Mouse (Mus musculus) heart, embryonic 12.5 days (tissue): ENCODE data around the gene Afap1. TPM values are rescaled to one million over a fixed set of nuclear protein-coding genes. Genes with fewer than 3 reads are reported as not detected.

Source experiments
- ATAC-seq: fragments of 200-750 bp; cut with Nextera tagmentation; 2 replicates; pipeline ENCODE4 v1.8.0; 2017; ENCODE audit warnings: moderate TSS enrichment, moderate library complexity; ENCODE audit not compliant: insufficient number of reproducible peaks, low FRiP score
- H3K27ac ChIP-seq: fragments of 300-500 bp; sonication (generic); 2 replicates; pipeline ENCODE4 v1.5.1; 2016; ENCODE audit warnings: mild to moderate bottlenecking, moderate library complexity; ENCODE audit not compliant: poor library complexity, severe bottlenecking
- H3K27me3 ChIP-seq: fragments of 300-500 bp; sonication (generic); replicated peaks from 2 replicates; pipeline ENCODE4 v1.6.1; 2016; ENCODE audit warnings: mild to moderate bottlenecking, moderate library complexity
- H3K36me3 ChIP-seq: fragments of 300-500 bp; sonication (generic); 2 replicates; pipeline ENCODE4 v1.6.1; 2016; ENCODE audit warnings: mild to moderate bottlenecking, moderate library complexity
- H3K4me1 ChIP-seq: fragments of 300-500 bp; sonication (generic); replicated peaks from 2 replicates; pipeline ENCODE4 v1.6.1; 2016; ENCODE audit warnings: mild to moderate bottlenecking
- H3K4me2 ChIP-seq: fragments of 300-500 bp; sonication (generic); 2 replicates; pipeline ENCODE4 v1.6.1; 2016; ENCODE audit warnings: mild to moderate bottlenecking, moderate library complexity
- H3K4me3 ChIP-seq: fragments of 300-500 bp; sonication (generic); 2 replicates; pipeline ENCODE4 v1.5.1; 2016; ENCODE audit warnings: mild to moderate bottlenecking
- H3K9ac ChIP-seq: fragments of 300-500 bp; sonication (generic); 2 replicates; pipeline ENCODE4 v1.6.1; 2016; ENCODE audit warnings: mild to moderate bottlenecking, moderate library complexity
- H3K9me3 ChIP-seq: fragments of 300-500 bp; sonication (generic); replicated peaks from 2 replicates; pipeline ENCODE4 v1.6.1; 2016; ENCODE audit warnings: mild to moderate bottlenecking, moderate library complexity
- whole genome bisulfite sequencing: fragments of 180-500 bp; shearing (Covaris S2); methylation state at CpG from one replicate; pipeline ENCODE4 v1.1.7; 2016; 5-methylcytosine and 5-hydroxymethylcytosine counted together
- polyA plus RNA-seq: library from polyadenylated mRNA; unstranded; fragments of >200 nt; fragmentation: Nextera tagmentation; extraction: Ambion mirVana; gene quantifications from 2 replicates; pipeline ENCODE4 v1.2.1, GENCODE M21; 2016

Gene Afap1
- polyA plus RNA-seq, 1 experiment from 2014 or later, result 30.5 TPM

GRCm38 (mm10) chr5:36040398-36041235 lies 147.5 kb downstream of the Afap1 start:
- peak overlapping the region; percentile 72 for H3K27ac ChIP-seq
- H3K9ac ChIP-seq, result 0 out of 2 replicates have a peak overlapping the region, but pooled peaks have one; percentile 24
- ATAC-seq, result peak; percentile 73
- H3K27me3 ChIP-seq, result no peaks in the 10 kb centered on the region
- H3K4me3 ChIP-seq, result no peak overlapping the region
- no peaks in the 10 kb centered on the region for H3K9me3 ChIP-seq
- peaks cover 10% of the 10 kb centered on the region for H3K36me3 ChIP-seq
- 55% methylated on average over 13 of the region's 13 CpGs for WGBS
- no peak overlapping the region for H3K4me2 ChIP-seq
- peaks cover 39% of the 10 kb centered on the region for H3K4me1 ChIP-seq

- H3K27ac ChIP-seq, result peak overlapping the region; percentile 72
- no peak for ATAC-seq
- H3K9me3 ChIP-seq, result no peaks in the 10 kb centered on the region
- H3K27me3 ChIP-seq, result no peaks in the 10 kb centered on the region
- H3K4me3 ChIP-seq, result no peak overlapping the region
- no peak overlapping the region for H3K4me2 ChIP-seq
- H3K4me1 ChIP-seq, result peaks cover 39% of the 10 kb centered on the region
- H3K36me3 ChIP-seq, result peaks cover 10% of the 10 kb centered on the region
- peak overlapping the region; percentile 24; the same call in 1 of the 2 replicates for H3K9ac ChIP-seq
Observed at GRCm38 (mm10) chr5:36041236-36041562, 148.1 kb downstream of the Afap1 start.

GRCm38 (mm10) chr5:36041756-36042155 lies 148.6 kb downstream of the Afap1 start:
- no peak overlapping the region for H3K4me3 ChIP-seq
- peak overlapping the region; percentile 72 for H3K27ac ChIP-seq
- 83% methylated on average over 6 of the region's 6 CpGs for WGBS
- H3K9me3 ChIP-seq, result no peaks in the 10 kb centered on the region
- H3K9ac ChIP-seq, result peak overlapping the region; percentile 24; the same call in 1 of the 2 replicates
- H3K27me3 ChIP-seq, result no peaks in the 10 kb centered on the region
- H3K36me3 ChIP-seq, result peaks cover 8% of the 10 kb centered on the region
- peak; percentile 38; the same call in 1 of the 2 replicates for ATAC-seq
- H3K4me2 ChIP-seq, result no peak overlapping the region
- H3K4me1 ChIP-seq, result peaks cover 39% of the 10 kb centered on the region

- H3K4me2 ChIP-seq, result no peak overlapping the region
- no peaks in the 10 kb centered on the region for H3K36me3 ChIP-seq
- WGBS, result 92% methylated on average over 2 of the region's 2 CpGs
- no peaks in the 10 kb centered on the region for H3K9me3 ChIP-seq
- no peak overlapping the region for H3K27ac ChIP-seq
- H3K4me1 ChIP-seq, result peaks cover 39% of the 10 kb centered on the region
- no peak overlapping the region for H3K9ac ChIP-seq
- no peak for ATAC-seq
- no peaks in the 10 kb centered on the region for H3K27me3 ChIP-seq
- H3K4me3 ChIP-seq, result no peak overlapping the region
Observed at GRCm38 (mm10) chr5:36043154-36043553, 150.0 kb downstream of the Afap1 start.

Other genes with a start within 250 kb of the Afap1 start
- gene Htra3, start 213.5 kb upstream of the Afap1 start, polyA plus RNA-seq, result 4.3 and 4.8 TPM in 2 replicates
- gene Sh3tc1, start 153.3 kb upstream of the Afap1 start, polyA plus RNA-seq, result 10.0 and 10.4 TPM in 2 replicates
- 3.8 and 3.9 TPM in 2 replicates for gene Ablim2, start 135.4 kb upstream of the Afap1 start, polyA plus RNA-seq